Mouse (Mus musculus) testis, adult 2 months (tissue): ENCODE measurements around the gene Cadm3. TPM values are rescaled to one million over a fixed set of nuclear protein-coding genes. Genes with fewer than 3 reads are reported as not detected.

Experiments used
- H3K27ac ChIP-seq: fragments of 200-500 bp; 2 replicates; pipeline ENCODE4 v1.5.1; 2012; ENCODE audit warnings: low read depth, low read length; ENCODE audit not compliant: control insufficient read depth, insufficient read depth
- H3K27me3 ChIP-seq: fragments of 200-500 bp; 2 replicates; pipeline ENCODE4 v1.6.1; 2012; ENCODE audit warnings: mild to moderate bottlenecking, low read length, moderate library complexity; ENCODE audit not compliant: control insufficient read depth, insufficient read depth
- H3K36me3 ChIP-seq: fragments of 200-500 bp; 2 replicates; pipeline ENCODE4 v1.6.1; 2012; ENCODE audit warnings: mild to moderate bottlenecking, low read length; ENCODE audit not compliant: control insufficient read depth, insufficient read depth
- H3K4me1 ChIP-seq: fragments of 200-500 bp; 2 replicates; pipeline ENCODE4 v1.6.1; 2012; ENCODE audit warnings: low read length; ENCODE audit not compliant: control insufficient read depth, insufficient read depth
- H3K4me3 ChIP-seq: fragments of 200-500 bp; 2 replicates; pipeline ENCODE4 v1.5.1; 2012; ENCODE audit warnings: low read depth, mild to moderate bottlenecking, low read length, moderate library complexity, mixed read lengths; ENCODE audit not compliant: control insufficient read depth
- CTCF ChIP-seq: fragments of 200-500 bp; IDR thresholded peaks from 2 replicates; pipeline ENCODE4 v1.5.1; 2012; ENCODE audit warnings: low read depth, mild to moderate bottlenecking, inconsistent platforms, low read length, moderate library complexity; ENCODE audit not compliant: control insufficient read depth, insufficient read depth, insufficient replicate concordance
- POLR2A ChIP-seq: fragments of 200-500 bp; IDR thresholded peaks from 2 replicates; pipeline ENCODE4 v1.6.1; 2012; ENCODE audit warnings: low read depth, mild to moderate bottlenecking, inconsistent platforms, low read length, moderate library complexity; ENCODE audit not compliant: control insufficient read depth
- polyA plus RNA-seq: library from polyadenylated mRNA; depleted of rRNA; stranded (reverse); fragments of >200 nt; gene quantifications from 2 replicates; pipeline ENCODE4 v1.2.3, GENCODE M21; 2012

The Cadm3 gene
- polyA plus RNA-seq, 1 experiment: 0.11 TPM

DNA sequence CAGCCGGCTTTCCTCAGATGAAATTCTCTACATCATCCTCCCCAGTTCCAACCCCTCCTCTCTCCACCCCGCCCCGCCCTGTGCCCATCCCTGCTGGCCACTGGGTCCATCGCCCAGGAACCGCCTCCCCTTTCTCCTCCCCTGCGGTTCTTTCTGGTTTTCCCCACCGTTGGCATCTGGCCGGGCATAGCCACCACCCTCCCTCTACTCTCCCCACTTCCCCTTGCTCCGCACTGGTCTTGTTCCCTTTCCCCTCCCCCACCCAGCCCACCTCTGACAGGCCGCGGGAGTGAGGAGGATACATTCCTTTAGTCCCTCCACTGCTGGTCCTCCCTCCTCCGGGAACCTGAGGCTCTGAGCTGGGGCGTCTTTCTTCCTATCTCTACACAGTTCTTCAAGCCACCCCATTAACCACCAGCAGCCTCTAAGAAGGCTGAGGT lies 1.5 kb downstream of the Cadm3 start:
- H3K4me1 ChIP-seq: peaks cover 10% of the 10 kb centered on the region
- TF ChIP-seq POLR2A (no peak), CTCF (no peak)
- H3K4me3 ChIP-seq: no peak overlapping the region
- H3K36me3 ChIP-seq: no peaks in the 10 kb centered on the region
- H3K27ac ChIP-seq: no peak overlapping the region
- H3K27me3 ChIP-seq: no peaks in the 10 kb centered on the region

DNA sequence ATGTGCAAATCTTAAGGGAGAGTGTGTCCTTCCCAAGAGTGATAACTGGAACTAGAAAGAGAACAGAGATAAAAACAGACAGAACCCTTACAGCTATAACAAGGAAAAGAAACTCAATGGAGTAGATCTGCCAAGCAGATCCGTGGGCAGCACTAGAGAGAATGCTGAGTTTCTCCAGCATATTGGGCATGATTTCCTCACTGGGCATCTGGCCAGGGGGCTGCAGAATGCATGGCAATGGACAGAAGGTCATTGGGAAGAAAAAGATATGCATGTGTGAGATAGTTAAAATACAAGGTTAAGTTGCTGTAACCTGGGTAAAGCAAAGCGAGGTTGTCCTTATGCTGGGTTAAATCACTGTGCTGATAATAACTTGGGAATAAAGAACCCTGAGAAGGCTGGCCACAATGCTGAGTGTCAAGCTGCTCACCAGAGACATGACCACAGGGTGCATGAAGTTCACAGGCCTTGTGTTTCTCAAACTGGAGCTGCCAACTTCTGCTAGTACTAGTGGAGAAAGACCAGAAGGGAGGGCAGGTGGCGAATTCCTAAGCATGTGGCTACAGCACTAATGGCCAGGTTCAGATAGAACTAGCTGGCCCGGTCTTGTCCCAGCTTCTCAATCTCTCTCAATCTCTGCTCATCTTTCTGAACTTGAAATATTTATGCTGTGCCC lies 3.2 kb downstream of the Cadm3 start:
- Histone ChIP-seq H3K36me3 (no peaks in the 10 kb centered on the region), H3K27ac (no peak overlapping the region), H3K27me3 (no peaks in the 10 kb centered on the region), H3K4me1 (peaks cover 10% of the 10 kb centered on the region), H3K4me3 (no peak overlapping the region)
- TF ChIP-seq CTCF (no peak), POLR2A (no peak)

DNA sequence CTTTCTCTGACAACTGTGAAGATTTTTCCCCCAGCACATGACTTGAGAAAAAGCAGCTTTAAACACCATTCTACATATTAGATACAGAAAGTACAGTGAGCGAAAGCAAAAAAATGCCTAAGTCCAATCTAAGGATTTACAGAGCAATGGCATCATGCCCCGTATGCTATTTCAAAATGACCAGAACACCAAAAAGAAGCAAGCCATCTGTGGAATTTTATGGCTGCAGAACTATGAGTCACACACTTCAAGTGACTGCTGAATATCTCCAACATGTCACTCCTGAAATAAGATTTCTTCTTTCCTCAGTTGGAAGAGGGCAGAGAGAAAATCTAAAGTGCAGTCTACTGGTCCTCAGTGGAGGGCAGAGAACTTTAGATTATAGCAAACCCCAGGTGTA lies 4.1 kb downstream of the Cadm3 start:
- Histone ChIP-seq H3K4me1 (peaks cover 10% of the 10 kb centered on the region), H3K27me3 (no peaks in the 10 kb centered on the region), H3K27ac (no peak overlapping the region), H3K4me3 (no peak overlapping the region), H3K36me3 (no peaks in the 10 kb centered on the region)
- TF ChIP-seq POLR2A: no peak
- no peak for TF ChIP-seq CTCF

GRCm38 (mm10) chr1:173361651-173362050 lies 5.8 kb downstream of the Cadm3 start:
- TF ChIP-seq POLR2A: no peak
- H3K27ac ChIP-seq: no peak overlapping the region

DNA sequence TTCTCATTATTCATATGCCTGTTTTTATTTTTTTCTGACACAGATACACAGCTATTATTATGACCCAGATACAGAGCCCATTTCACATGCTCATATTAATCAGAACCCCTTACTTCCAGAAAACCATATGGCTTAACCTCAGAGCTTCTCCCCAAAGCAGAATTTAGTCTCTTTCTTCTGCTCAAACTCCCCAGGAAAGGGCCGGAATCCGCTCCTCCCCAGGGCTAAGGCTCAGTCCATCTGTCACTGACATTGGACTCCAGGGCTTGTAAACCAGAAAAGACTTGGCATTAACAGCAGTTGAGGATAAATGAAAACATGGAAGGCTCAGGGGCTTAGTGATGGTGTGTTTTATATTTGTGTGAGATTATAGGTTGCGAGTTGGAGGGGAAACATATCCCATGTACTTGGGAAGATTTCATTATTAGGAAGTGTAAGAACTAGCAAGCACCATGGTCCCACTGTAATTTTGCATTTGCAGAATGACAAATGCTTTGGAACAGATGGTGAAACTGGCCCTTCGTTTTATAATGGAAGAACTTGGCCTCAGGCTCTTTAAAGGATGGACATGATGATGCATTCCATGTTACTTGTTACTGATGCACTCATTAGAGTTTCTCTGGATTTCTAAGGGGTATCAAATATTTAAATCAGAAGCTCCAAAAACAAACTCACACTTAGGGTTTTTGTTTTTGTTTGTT lies 7.8 kb downstream of the Cadm3 start:
- H3K4me1 ChIP-seq: no peaks in the 10 kb centered on the region
- no peaks in the 10 kb centered on the region for H3K27me3 ChIP-seq
- no peak overlapping the region for H3K4me3 ChIP-seq
- H3K36me3 ChIP-seq: no peaks in the 10 kb centered on the region
- H3K27ac ChIP-seq: no peak overlapping the region
- TF ChIP-seq CTCF (no peak), POLR2A (no peak)

More at GRCm38 (mm10) chr1:173361651-173362050, 5.8 kb downstream of the Cadm3 start:
- no peak overlapping the region for H3K4me3 ChIP-seq
- no peaks in the 10 kb centered on the region for H3K36me3 ChIP-seq
- no peaks in the 10 kb centered on the region for H3K27me3 ChIP-seq
- H3K4me1 ChIP-seq: peaks cover under 1% of the 10 kb centered on the region; the same call in 1 of the 2 replicates

GRCm38 (mm10) chr1:173357799-173358198 lies 9.7 kb downstream of the Cadm3 start:
- H3K4me1 ChIP-seq: no peaks in the 10 kb centered on the region
- TF ChIP-seq POLR2A (no peak), CTCF (no peak)

DNA sequence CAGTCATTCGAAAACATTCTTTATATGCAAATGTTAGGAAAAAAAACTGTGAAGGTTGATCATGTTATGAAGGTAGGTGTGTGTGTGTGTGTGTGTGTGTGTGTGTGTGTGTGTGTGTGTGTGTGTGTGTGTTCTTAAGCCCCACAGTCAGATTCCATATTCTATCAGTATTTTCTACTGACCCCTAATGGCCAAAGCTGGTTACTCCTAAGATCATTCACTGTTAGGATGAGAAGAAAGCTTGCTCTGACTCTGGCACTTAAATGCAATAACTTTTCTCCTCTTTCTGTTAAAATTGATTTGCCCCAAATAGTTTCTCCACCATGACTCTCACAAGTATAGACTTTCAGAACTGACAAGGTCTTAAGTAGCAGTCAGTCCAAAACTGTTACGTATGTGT lies 10.8 kb downstream of the Cadm3 start:
- Histone ChIP-seq H3K27me3 (no peaks in the 10 kb centered on the region), H3K4me3 (no peak overlapping the region), H3K4me1 (no peaks in the 10 kb centered on the region), H3K36me3 (no peaks in the 10 kb centered on the region), H3K27ac (no peak overlapping the region)
- no peak for TF ChIP-seq CTCF
- no peak for TF ChIP-seq POLR2A

More at GRCm38 (mm10) chr1:173357799-173358198, 9.7 kb downstream of the Cadm3 start:
- no peak overlapping the region for H3K4me3 ChIP-seq
- no peak overlapping the region for H3K27ac ChIP-seq
- no peaks in the 10 kb centered on the region for H3K27me3 ChIP-seq
- no peaks in the 10 kb centered on the region for H3K36me3 ChIP-seq
